Mouse (Mus musculus) lung, postnatal 0 days (tissue): ENCODE data around the gene Nsun2. TPM values are rescaled to one million over a fixed set of nuclear protein-coding genes. Genes with fewer than 3 reads are reported as not detected.
A peak's percentile ranks its signal among the peaks of the same experiment; 100 is the strongest.

ENCODE experiments used
- ATAC-seq: fragments of 200-750 bp; cut with Nextera tagmentation; 2 replicates; pipeline ENCODE4 v1.8.0; 2017; ENCODE audit warnings: moderate library complexity
- DNase-seq: peaks from one replicate; pipeline ENCODE4 v3.0.0-alpha.2; 2016; ENCODE audit warnings: low spot score
- H3K27ac ChIP-seq: fragments of 300-500 bp; sonication (generic); 2 replicates; pipeline ENCODE4 v1.5.1; 2014; ENCODE audit warnings: antibody characterized with exemption, mild to moderate bottlenecking, low read length, mixed read lengths
- H3K27me3 ChIP-seq: fragments of 300-500 bp; sonication (generic); replicated peaks from 2 replicates; pipeline ENCODE4 v1.6.1; 2014; ENCODE audit warnings: low read length, mixed read lengths; ENCODE audit not compliant: insufficient read depth
- H3K36me3 ChIP-seq: fragments of 300-500 bp; sonication (generic); 2 replicates; pipeline ENCODE4 v1.6.1; 2014; ENCODE audit warnings: low read length, mixed read lengths; ENCODE audit not compliant: insufficient read depth
- H3K4me1 ChIP-seq: fragments of 300-500 bp; sonication (generic); 2 replicates; pipeline ENCODE4 v1.6.1; 2014; ENCODE audit warnings: antibody characterized with exemption, low read depth, low read length, mixed read lengths; ENCODE audit not compliant: insufficient read depth
- H3K4me2 ChIP-seq: fragments of 300-500 bp; sonication (generic); replicated peaks from 2 replicates; pipeline ENCODE4 v1.6.1; 2014; ENCODE audit warnings: low read depth, mild to moderate bottlenecking, low read length, moderate library complexity, mixed read lengths
- H3K4me3 ChIP-seq: fragments of 300-500 bp; sonication (generic); 2 replicates; pipeline ENCODE4 v1.5.1; 2014; ENCODE audit warnings: low read depth, low read length
- H3K9ac ChIP-seq: fragments of 300-500 bp; sonication (generic); replicated peaks from 2 replicates; pipeline ENCODE4 v1.6.1; 2014; ENCODE audit warnings: low read depth, mild to moderate bottlenecking
- H3K9me3 ChIP-seq: fragments of 300-500 bp; sonication (generic); 2 replicates; pipeline ENCODE4 v1.6.1; 2016; ENCODE audit warnings: low read length, mixed read lengths
- CTCF ChIP-seq: IDR thresholded peaks from 2 replicates; pipeline ENCODE4 v1.5.1; 2016; ENCODE audit warnings: antibody characterized with exemption, mild to moderate bottlenecking
- EP300 ChIP-seq: IDR thresholded peaks from 2 replicates; pipeline ENCODE4 v1.6.1; 2016; ENCODE audit warnings: antibody characterized with exemption, mild to moderate bottlenecking, control low read depth
- WGBS: fragments of 180-500 bp; shearing (Covaris S2); extraction: QIAGEN DNeasy Blood & Tissue Kit; methylation state at CpG from one replicate; pipeline ENCODE4 v1.1.7; 2014; 5-methylcytosine and 5-hydroxymethylcytosine counted together
- polyA plus RNA-seq: library from polyadenylated mRNA; unstranded; fragments of >200 nt; fragmentation: Nextera tagmentation; extraction: Ambion mirVana; gene quantifications from 2 replicates; pipeline ENCODE4 v1.2.1, GENCODE M21; 2015

Nsun2 gene
- polyA plus RNA-seq, 1 experiment from 2014 or later: 34.7 TPM

GRCm38 (mm10) chr13:69569201-69569600 is 35.7 kb downstream of the Nsun2 start:
- ATAC-seq (no peak), DNase-seq (no peak)
- no peaks in the 10 kb centered on the region for H3K4me1 ChIP-seq
- no peak overlapping the region for H3K4me3 ChIP-seq
- H3K4me2 ChIP-seq: no peak overlapping the region
- WGBS: 84% methylated on average over 9 of the region's 9 CpGs
- H3K9ac ChIP-seq: no peak overlapping the region
- H3K27me3 ChIP-seq: no peaks in the 10 kb centered on the region
- no peaks in the 10 kb centered on the region for H3K9me3 ChIP-seq
- no peak for TF ChIP-seq EP300
- no peak for TF ChIP-seq CTCF
- H3K36me3 ChIP-seq: no peaks in the 10 kb centered on the region
- H3K27ac ChIP-seq: no peak overlapping the region

GRCm38 (mm10) chr13:69572594-69572993 is 39.0 kb downstream of the Nsun2 start:
- no peak overlapping the region for H3K9ac ChIP-seq
- 93% methylated on average over 3 of the region's 3 CpGs for WGBS
- DNase-seq: no peak
- no peak for ATAC-seq
- no peaks in the 10 kb centered on the region for H3K27me3 ChIP-seq
- no peaks in the 10 kb centered on the region for H3K9me3 ChIP-seq
- H3K27ac ChIP-seq: no peak overlapping the region
- H3K4me2 ChIP-seq: no peak overlapping the region
- no peak overlapping the region for H3K4me3 ChIP-seq
- H3K36me3 ChIP-seq: no peaks in the 10 kb centered on the region
- H3K4me1 ChIP-seq: no peaks in the 10 kb centered on the region
- TF ChIP-seq CTCF (no peak), EP300 (no peak)

- no peak for ATAC-seq
- Histone ChIP-seq H3K9me3 (no peaks in the 10 kb centered on the region), H3K9ac (no peak overlapping the region), H3K27ac (no peak overlapping the region), H3K36me3 (no peaks in the 10 kb centered on the region), H3K4me1 (no peaks in the 10 kb centered on the region), H3K27me3 (no peaks in the 10 kb centered on the region), H3K4me2 (no peak overlapping the region), H3K4me3 (no peak overlapping the region)
- no peak for TF ChIP-seq CTCF
- no peak for TF ChIP-seq EP300
- 67% methylated on average over 11 of the region's 11 CpGs for WGBS
- DNase-seq: no peak
These were observed 43.1 kb downstream of the Nsun2 start for GRCm38 (mm10) chr13:69576676-69577075.

GRCm38 (mm10) chr13:69577181-69577834 is 43.8 kb downstream of the Nsun2 start:
- Histone ChIP-seq H3K4me2 (no peak overlapping the region), H3K27ac (no peak overlapping the region), H3K4me1 (no peaks in the 10 kb centered on the region), H3K9me3 (no peaks in the 10 kb centered on the region), H3K9ac (no peak overlapping the region), H3K4me3 (no peak overlapping the region), H3K27me3 (no peaks in the 10 kb centered on the region), H3K36me3 (no peaks in the 10 kb centered on the region)
- DNase-seq (no peak), ATAC-seq (no peak)
- WGBS: 87% methylated on average over 16 of the region's 16 CpGs
- TF ChIP-seq CTCF: no peak
- TF ChIP-seq EP300: no peak

GRCm38 (mm10) chr13:69582411-69582810 is 48.9 kb downstream of the Nsun2 start:
- Histone ChIP-seq H3K4me2 (no peak overlapping the region), H3K4me3 (no peak overlapping the region), H3K27ac (no peak overlapping the region), H3K36me3 (no peaks in the 10 kb centered on the region), H3K27me3 (no peaks in the 10 kb centered on the region), H3K9me3 (no peaks in the 10 kb centered on the region), H3K9ac (no peak overlapping the region), H3K4me1 (no peaks in the 10 kb centered on the region)
- no peak for DNase-seq
- WGBS: 87% methylated on average over 6 of the region's 6 CpGs
- no peak for ATAC-seq
- no peak for TF ChIP-seq EP300
- TF ChIP-seq CTCF: no peak

GRCm38 (mm10) chr13:69583591-69583990 is 50.0 kb downstream of the Nsun2 start:
- H3K4me3 ChIP-seq: no peak overlapping the region
- no peaks in the 10 kb centered on the region for H3K27me3 ChIP-seq
- no peaks in the 10 kb centered on the region for H3K4me1 ChIP-seq
- H3K9ac ChIP-seq: no peak overlapping the region
- 86% methylated on average over 6 of the region's 6 CpGs for WGBS
- TF ChIP-seq CTCF: no peak
- no peak for TF ChIP-seq EP300
- H3K4me2 ChIP-seq: no peak overlapping the region
- no peaks in the 10 kb centered on the region for H3K9me3 ChIP-seq
- DNase-seq: no peak
- no peak for ATAC-seq
- H3K36me3 ChIP-seq: no peaks in the 10 kb centered on the region
- H3K27ac ChIP-seq: no peak overlapping the region

GRCm38 (mm10) chr13:69585828-69586227 is 52.3 kb downstream of the Nsun2 start:
- TF ChIP-seq EP300 (no peak), CTCF (no peak)
- Histone ChIP-seq H3K4me3 (no peak overlapping the region), H3K4me2 (no peak overlapping the region), H3K27me3 (no peaks in the 10 kb centered on the region), H3K9me3 (no peaks in the 10 kb centered on the region), H3K27ac (no peak overlapping the region), H3K4me1 (no peaks in the 10 kb centered on the region), H3K9ac (no peak overlapping the region), H3K36me3 (no peaks in the 10 kb centered on the region)
- ATAC-seq: no peak
- 48% methylated on average over 6 of the region's 6 CpGs for WGBS
- DNase-seq: peak; percentile 22
